Mouse (Mus musculus) neural tube, embryonic 11.5 days (tissue): Measurements from ENCODE around the gene Zfp105. TPM values are rescaled to one million over a fixed set of nuclear protein-coding genes. Genes with fewer than 3 reads are reported as not detected.

Experiments used
- ATAC-seq: fragments of 200-750 bp; cut with Nextera tagmentation; 2 replicates; pipeline ENCODE4 v1.8.0; 2017; ENCODE audit warnings: moderate number of reproducible peaks, mild to moderate bottlenecking, moderate TSS enrichment, moderate library complexity; ENCODE audit not compliant: insufficient read depth, low FRiP score, low TSS enrichment
- DNase-seq: peaks from one replicate; pipeline ENCODE4 v3.0.0-alpha.2; 2015; ENCODE audit warnings: low spot score
- H3K27ac ChIP-seq: fragments of 300-500 bp; sonication (generic); 2 replicates; pipeline ENCODE4 v1.5.1; 2014; ENCODE audit warnings: low read depth, mild to moderate bottlenecking, low read length
- H3K27me3 ChIP-seq: fragments of 300-500 bp; sonication (generic); 2 replicates; pipeline ENCODE4 v1.6.1; 2014; ENCODE audit warnings: mild to moderate bottlenecking, low read length, mixed read lengths; ENCODE audit not compliant: control insufficient read depth, insufficient read depth
- H3K36me3 ChIP-seq: fragments of 300-500 bp; sonication (generic); 2 replicates; pipeline ENCODE4 v1.6.1; 2014; ENCODE audit warnings: mild to moderate bottlenecking, low read length, moderate library complexity, mixed read lengths; ENCODE audit not compliant: control insufficient read depth, insufficient read depth
- H3K4me1 ChIP-seq: fragments of 300-500 bp; sonication (generic); 2 replicates; pipeline ENCODE4 v1.6.1; 2014; ENCODE audit warnings: low read length, mixed read lengths; ENCODE audit not compliant: control insufficient read depth, insufficient read depth
- H3K4me2 ChIP-seq: fragments of 300-500 bp; sonication (generic); 2 replicates; pipeline ENCODE4 v1.6.1; 2014; ENCODE audit warnings: low read depth, mild to moderate bottlenecking, moderate library complexity
- H3K4me3 ChIP-seq: fragments of 300-500 bp; sonication (generic); 2 replicates; pipeline ENCODE4 v1.5.1; 2014; ENCODE audit warnings: low read depth, low read length
- H3K9ac ChIP-seq: fragments of 300-500 bp; sonication (generic); 2 replicates; pipeline ENCODE4 v1.6.1; 2014; ENCODE audit warnings: mild to moderate bottlenecking, low read length
- H3K9me3 ChIP-seq: fragments of 300-500 bp; sonication (generic); 2 replicates; pipeline ENCODE4 v1.6.1; 2016; ENCODE audit warnings: low read length; ENCODE audit not compliant: control insufficient read depth
- WGBS: fragments of 180-500 bp; shearing (Covaris S2); extraction: QIAGEN DNeasy Blood & Tissue Kit; methylation state at CpG from one replicate; pipeline ENCODE4 v1.1.7; 2014; 5-methylcytosine and 5-hydroxymethylcytosine counted together
- polyA plus RNA-seq: library from polyadenylated mRNA; unstranded; fragments of >200 nt; fragmentation: Nextera tagmentation; extraction: Ambion mirVana; gene quantifications from 2 replicates; pipeline ENCODE4 v1.2.1, GENCODE M21; 2014

The Zfp105 gene
- polyA plus RNA-seq = 35.3 and 36.7 TPM in 2 replicates

- Histone ChIP-seq H3K4me1 (peaks cover 4% of the 10 kb centered on the region; the same call in 1 of the 2 replicates), H3K27ac (peak within 1 kb of the TSS; percentile 65; the same call in 1 of the 2 replicates), H3K4me3 (peak within 1 kb of the TSS; percentile 60), H3K9me3 (no peaks in the 10 kb centered on the region), H3K4me2 (peak within 1 kb of the TSS; percentile 60), H3K9ac (peak within 1 kb of the TSS; percentile 94), H3K36me3 (peaks cover 23% of the 10 kb centered on the region), H3K27me3 (no peaks in the 10 kb centered on the region)
- ATAC-seq (peak; percentile 99), DNase-seq (peak; percentile 91)
- WGBS = under 1% methylated on average over 42 of the region's 43 CpGs
These were observed at the start of gene Zfp105 for GRCm38 (mm10) chr9:122922936-122923381. TSS of gene Zfp105 (plus strand) at chr9:122923072.

DNA sequence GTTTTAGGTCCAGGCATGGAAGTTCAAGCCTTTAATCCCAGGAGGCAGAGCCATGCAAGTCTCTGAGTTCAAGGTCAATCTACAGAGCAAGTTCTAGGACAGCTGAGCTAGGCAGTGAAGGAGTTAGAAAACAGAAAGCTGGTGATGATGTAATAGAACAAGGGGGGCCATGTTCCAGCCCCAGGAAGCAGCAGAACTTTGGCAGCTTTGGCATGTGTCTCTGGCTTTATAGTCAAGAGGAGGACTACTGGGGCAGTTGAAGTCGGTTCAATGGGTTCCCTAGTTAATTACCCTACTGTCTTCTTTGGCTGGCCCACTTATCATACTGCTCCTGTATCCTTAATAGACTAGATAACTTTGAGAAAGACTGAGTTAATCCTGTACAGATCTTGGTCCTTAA is 48.2 kb upstream of the Zfp105 start:
- no peak overlapping the region for H3K27ac ChIP-seq
- no peak overlapping the region for H3K4me2 ChIP-seq
- H3K9ac ChIP-seq = no peak overlapping the region
- WGBS = 69% methylated on average over 1 of the region's 1 CpGs
- DNase-seq = no peak
- no peaks in the 10 kb centered on the region for H3K9me3 ChIP-seq
- no peaks in the 10 kb centered on the region for H3K36me3 ChIP-seq
- H3K4me3 ChIP-seq = no peak overlapping the region
- H3K27me3 ChIP-seq = no peaks in the 10 kb centered on the region
- ATAC-seq = no peak
- no peaks in the 10 kb centered on the region for H3K4me1 ChIP-seq

- no peaks in the 10 kb centered on the region for H3K9me3 ChIP-seq
- H3K4me1 ChIP-seq = no peaks in the 10 kb centered on the region
- no peak overlapping the region for H3K4me2 ChIP-seq
- H3K9ac ChIP-seq = no peak overlapping the region
- no peak overlapping the region for H3K27ac ChIP-seq
- H3K4me3 ChIP-seq = no peak overlapping the region
- ATAC-seq (no peak), DNase-seq (no peak)
- no peaks in the 10 kb centered on the region for H3K27me3 ChIP-seq
- no peaks in the 10 kb centered on the region for H3K36me3 ChIP-seq
- 93% methylated on average over 2 of the region's 2 CpGs for WGBS
These were observed 47.7 kb upstream of the Zfp105 start for GRCm38 (mm10) chr9:122875145-122875544.

DNA sequence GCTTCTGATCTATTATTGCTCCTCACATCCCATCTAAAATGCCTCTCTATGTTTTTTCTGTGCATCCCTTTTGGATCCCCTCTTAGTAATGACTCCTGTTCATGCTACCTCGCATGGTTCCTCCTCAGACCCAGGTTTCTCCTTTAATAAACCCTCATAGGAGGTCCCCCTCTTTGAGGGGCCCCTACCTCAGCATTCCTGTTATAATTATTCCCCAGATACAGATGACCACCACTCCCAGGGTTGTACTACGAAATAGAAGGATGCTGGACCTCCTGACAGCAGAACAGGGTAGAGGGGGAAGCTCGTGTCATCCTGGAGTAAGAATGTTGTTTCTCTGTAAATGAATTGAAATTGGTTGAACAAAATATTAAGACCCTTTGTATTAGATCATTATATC is 37.5 kb upstream of the Zfp105 start, which contains the start of gene Zkscan7:
TSS of gene Zkscan7 (plus strand) at position 301 of the 400 bp plus-strand sequence.
- Histone ChIP-seq H3K27ac (no peak within 1 kb of the TSS), H3K9me3 (no peaks in the 10 kb centered on the region), H3K4me1 (peaks cover 3% of the 10 kb centered on the region; the same call in 1 of the 2 replicates), H3K4me2 (peak within 1 kb of the TSS; percentile 54), H3K4me3 (peak within 1 kb of the TSS; percentile 77; the same call in 1 of the 2 replicates), H3K27me3 (no peaks in the 10 kb centered on the region), H3K36me3 (no peaks in the 10 kb centered on the region), H3K9ac (peak within 1 kb of the TSS; percentile 64; the same call in 1 of the 2 replicates)
- 90% methylated on average over 3 of the region's 3 CpGs for WGBS
- no peak for DNase-seq
- no peak for ATAC-seq

- no peaks in the 10 kb centered on the region for H3K36me3 ChIP-seq
- no peaks in the 10 kb centered on the region for H3K9me3 ChIP-seq
- H3K9ac ChIP-seq = peak overlapping the region; percentile 64
- DNase-seq = peak; percentile 71
- peak; percentile 83 for ATAC-seq
- 6% methylated on average over 54 of the region's 54 CpGs for WGBS
- H3K4me3 ChIP-seq = peak overlapping the region; percentile 77
- H3K27ac ChIP-seq = no peak overlapping the region
- no peaks in the 10 kb centered on the region for H3K27me3 ChIP-seq
- H3K4me1 ChIP-seq = peaks cover 3% of the 10 kb centered on the region; the same call in 1 of the 2 replicates
- H3K4me2 ChIP-seq = peak overlapping the region; percentile 54
These were observed 36.3 kb upstream of the Zfp105 start for GRCm38 (mm10) chr9:122886372-122887179.

DNA sequence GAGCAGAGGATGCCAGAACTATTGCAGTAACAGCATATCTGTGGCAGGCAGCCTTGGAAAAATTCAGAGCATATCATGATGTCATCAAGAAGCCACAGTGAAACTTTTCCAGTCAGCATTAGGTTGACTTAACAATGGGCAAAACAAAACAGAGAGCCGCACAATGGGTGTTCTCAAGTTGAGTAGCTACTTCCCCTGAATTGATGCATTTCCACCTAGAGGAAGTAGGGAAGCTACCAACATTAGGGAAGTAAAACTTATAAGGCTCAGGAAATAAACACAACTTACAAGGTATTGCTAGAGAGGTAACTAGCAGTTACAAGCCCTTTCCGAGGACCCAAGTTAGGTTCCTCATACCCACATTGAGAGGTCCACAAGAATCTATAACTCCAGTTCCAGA is 21.8 kb upstream of the Zfp105 start:
- Histone ChIP-seq H3K4me3 (no peak overlapping the region), H3K4me2 (no peak overlapping the region), H3K9ac (no peak overlapping the region), H3K27me3 (no peaks in the 10 kb centered on the region), H3K4me1 (no peaks in the 10 kb centered on the region), H3K36me3 (no peaks in the 10 kb centered on the region), H3K27ac (no peak overlapping the region), H3K9me3 (no peaks in the 10 kb centered on the region)
- DNase-seq = no peak
- ATAC-seq = no peak
- 85% methylated on average over 2 of the region's 2 CpGs for WGBS

DNA sequence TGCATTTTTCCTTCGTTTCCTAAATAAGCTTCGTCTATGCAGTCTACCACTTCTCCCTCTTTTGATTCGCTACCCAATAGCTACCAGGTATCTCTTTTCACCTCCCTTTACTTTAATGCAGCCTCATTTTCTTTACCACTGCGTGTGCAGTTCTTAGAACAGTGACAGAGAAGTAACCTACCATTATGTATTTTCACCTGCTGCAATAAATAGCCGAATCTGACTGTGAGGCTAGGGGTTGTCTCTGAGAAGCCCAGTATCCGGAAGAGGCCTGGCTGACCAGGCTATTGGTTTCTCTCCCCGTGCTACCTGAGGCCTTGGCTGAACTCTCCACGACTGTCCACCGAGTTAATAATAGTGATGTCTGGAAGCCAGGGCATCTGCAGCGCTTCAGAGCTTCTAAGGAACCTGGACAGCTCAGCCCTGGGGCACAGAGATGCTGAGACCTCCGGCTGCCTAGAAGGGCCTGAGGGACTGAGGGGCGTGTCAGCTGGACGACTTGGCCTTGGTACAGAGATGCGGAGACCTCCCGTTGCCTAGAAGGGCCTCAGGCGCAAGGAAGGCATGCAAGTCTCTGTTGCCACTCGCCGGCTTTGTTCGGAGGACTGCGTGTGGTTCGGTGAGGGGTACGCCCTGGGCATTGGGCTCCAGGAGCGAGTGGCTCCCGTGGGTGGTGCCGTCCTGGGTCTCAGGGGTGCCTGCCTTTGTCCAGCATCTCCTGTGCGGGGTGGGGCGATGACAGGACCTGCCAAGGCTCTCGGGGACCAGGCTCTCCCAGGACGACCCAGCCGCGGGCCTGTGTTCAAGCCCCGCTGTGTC is 19.9 kb upstream of the Zfp105 start:
- peaks cover 5% of the 10 kb centered on the region for H3K36me3 ChIP-seq
- no peak overlapping the region for H3K27ac ChIP-seq
- no peaks in the 10 kb centered on the region for H3K9me3 ChIP-seq
- DNase-seq (peak; percentile 87), ATAC-seq (peak; percentile 98)
- peak overlapping the region; percentile 61 for H3K4me3 ChIP-seq
- H3K27me3 ChIP-seq = no peaks in the 10 kb centered on the region
- 13% methylated on average over 32 of the region's 32 CpGs for WGBS
- no peaks in the 10 kb centered on the region for H3K4me1 ChIP-seq
- peak overlapping the region; percentile 84 for H3K4me2 ChIP-seq
- H3K9ac ChIP-seq = peak overlapping the region; percentile 93

DNA sequence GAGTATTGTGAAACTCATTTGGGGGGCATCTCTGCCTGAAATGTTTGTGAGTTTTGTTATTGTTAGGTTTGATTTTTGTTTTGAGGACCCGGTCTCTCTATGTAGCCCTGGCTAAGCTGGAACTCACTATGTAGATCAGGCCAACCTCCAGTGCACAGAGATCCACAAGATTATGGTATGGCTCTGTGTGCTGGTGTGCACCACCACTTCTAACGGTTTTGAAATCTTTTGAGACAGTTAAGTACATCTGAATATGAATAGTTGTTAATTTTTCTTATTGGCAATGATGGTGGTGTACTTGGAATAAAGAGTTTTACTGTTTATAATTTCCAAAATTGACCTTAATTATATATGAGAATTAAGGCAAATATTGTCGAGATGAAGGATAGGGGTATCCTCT is 436 bp upstream of the Zfp105 start:
- no peak for DNase-seq
- H3K36me3 ChIP-seq = peaks cover 21% of the 10 kb centered on the region
- H3K4me1 ChIP-seq = peaks cover 4% of the 10 kb centered on the region; the same call in 1 of the 2 replicates
- H3K27me3 ChIP-seq = no peaks in the 10 kb centered on the region
- no peaks in the 10 kb centered on the region for H3K9me3 ChIP-seq
- peak overlapping the region; percentile 60; the same call in 1 of the 2 replicates for H3K4me2 ChIP-seq
- no peak overlapping the region for H3K27ac ChIP-seq
- peak overlapping the region; percentile 60 for H3K4me3 ChIP-seq
- H3K9ac ChIP-seq = no peak overlapping the region
- peak; percentile 53; the same call in 1 of the 2 replicates for ATAC-seq
- 25% methylated on average over 3 of the region's 3 CpGs for WGBS
